Mouse (Mus musculus) testis, adult 2 months (tissue): ENCODE results near the gene Ndrg3.

Experiments used
- CTCF ChIP-seq: fragments of 200-500 bp; IDR thresholded peaks from 2 replicates; pipeline ENCODE4 v1.5.1; 2012; ENCODE audit warnings: low read depth, mild to moderate bottlenecking, inconsistent platforms, low read length, moderate library complexity; ENCODE audit not compliant: control insufficient read depth, insufficient read depth, insufficient replicate concordance
- POLR2A ChIP-seq: fragments of 200-500 bp; IDR thresholded peaks from 2 replicates; pipeline ENCODE4 v1.6.1; 2012; ENCODE audit warnings: low read depth, mild to moderate bottlenecking, inconsistent platforms, low read length, moderate library complexity; ENCODE audit not compliant: control insufficient read depth

DNA sequence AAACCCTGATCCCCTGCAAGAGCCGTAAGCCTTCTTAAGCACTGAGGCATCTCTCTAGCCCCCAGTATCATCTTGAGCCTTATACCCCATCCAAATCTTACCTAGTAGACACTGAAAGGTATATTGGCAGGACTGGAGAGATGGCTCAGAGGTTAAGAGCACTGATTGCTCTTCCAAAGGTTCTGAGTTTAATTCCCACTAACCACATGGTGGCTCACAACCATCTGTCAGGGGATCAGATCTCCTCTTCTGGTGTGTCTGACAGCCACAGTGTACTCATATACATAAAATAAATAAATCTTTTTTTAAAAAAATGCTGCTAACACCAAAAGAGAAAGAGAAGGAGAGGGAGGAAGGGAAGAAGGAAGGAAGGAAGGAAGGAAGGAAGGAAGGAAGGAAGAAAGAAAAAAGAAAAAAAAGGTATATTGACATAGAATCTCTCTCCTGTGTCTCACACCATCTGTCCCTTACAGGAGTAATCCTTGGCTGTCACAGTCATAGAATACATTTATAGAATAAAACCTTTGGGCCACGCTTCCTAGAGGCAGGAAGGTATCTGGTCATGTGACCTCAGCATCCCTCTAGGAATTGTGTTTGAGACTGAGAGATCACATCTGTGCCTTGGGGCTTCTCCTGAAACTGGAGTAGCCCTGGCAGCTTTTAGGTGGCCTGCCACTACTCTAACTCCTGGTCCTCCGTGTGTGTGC, 75.3 kb downstream of the Ndrg3 start:
- TF ChIP-seq CTCF, result no peak
- TF ChIP-seq POLR2A, result no peak
